Mouse (Mus musculus) stomach, postnatal 0 days (tissue): ENCODE results near the gene Cdh24.
A peak's percentile ranks its signal among the peaks of the same experiment; 100 is the strongest.

Experiments
- CTCF ChIP-seq: IDR thresholded peaks from 2 replicates; pipeline ENCODE4 v1.5.1; 2016; ENCODE audit warnings: antibody characterized with exemption, low read depth, mild to moderate bottlenecking, moderate library complexity
- EP300 ChIP-seq: optimal IDR thresholded peaks from 2 replicates; pipeline ENCODE3; 2016; ENCODE audit warnings: antibody characterized with exemption

GRCm38 (mm10) chr14:54669381-54669780, 28.2 kb upstream of the Cdh24 start:
- TF ChIP-seq CTCF (peak; percentile 76), EP300 (no peak)
